ENCODE assay signal across 9 mouse cellular contexts in the genomic region with DNA sequence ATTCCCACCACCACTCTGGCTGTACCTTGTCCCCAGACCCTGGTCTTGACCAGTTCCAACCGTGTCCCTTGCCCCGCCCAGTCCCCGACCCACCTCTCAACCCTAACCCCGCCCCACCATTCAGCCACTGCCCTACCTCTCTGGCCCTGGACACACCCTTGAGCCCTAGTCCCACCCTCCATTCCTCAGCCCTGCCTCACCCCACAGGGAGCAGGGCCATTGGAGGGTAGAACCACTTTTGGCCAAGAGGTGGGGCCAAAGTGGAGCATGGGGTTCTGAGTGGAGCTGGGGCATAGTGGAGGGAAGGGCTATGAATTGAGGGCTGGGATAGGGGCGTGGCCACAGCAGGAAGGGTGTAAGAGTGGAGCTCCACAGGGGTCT. TPM values are rescaled to one million over a fixed set of nuclear protein-coding genes. Genes with fewer than 3 reads are reported as not detected.
A peak's percentile ranks its signal among the peaks of the same experiment; 100 is the strongest.
DNase-seq lines count a peak whose midpoint lies in the region; ATAC-seq and TF ChIP-seq lines count a peak whose summit lies in the region.
"Had no signal": no experiment of that assay in that cellular context is flagged by ENCODE, and none has a peak within 500 bp of the region (broad histone marks: within the 10 kb centered on the region; RNA-seq: fewer than 3 reads in every experiment).

No protein-coding gene starts in this region.

- no peak for TF ChIP-seq CTCF in hindbrain, postnatal 0 days (IDR thresholded peaks at IDR 0.05; ENCODE audit: low read depth)

- H3K9ac ChIP-seq in hindbrain, postnatal 0 days (replicated peaks; ENCODE audit: low read length) = no peak overlapping the region
- no peak overlapping the region for H3K9ac ChIP-seq in midbrain, embryonic 15.5 days

- no peaks in the 10 kb centered on the region for H3K9me3 ChIP-seq in hindbrain, postnatal 0 days (ENCODE audit: low read length)
- H3K9me3 ChIP-seq in midbrain, embryonic 15.5 days = no peaks in the 10 kb centered on the region

- WGBS in hindbrain, postnatal 0 days = under 1% methylated on average over 5 of the region's 5 CpGs
- 1% methylated on average over 5 of the region's 5 CpGs for WGBS in midbrain, embryonic 15.5 days

- H3K27me3 ChIP-seq in hindbrain, postnatal 0 days (ENCODE audit: insufficient read depth, low read length) = 0 out of 2 replicates have a peak, but pooled peaks cover 4% of the 10 kb centered on the region
- H3K27me3 ChIP-seq in midbrain, embryonic 15.5 days (replicated peaks) = peaks cover 39% of the 10 kb centered on the region

- H3K4me2 ChIP-seq in hindbrain, postnatal 0 days (ENCODE audit: low read depth, low read length) = no peak overlapping the region
- no peak overlapping the region for H3K4me2 ChIP-seq in midbrain, embryonic 15.5 days

- intact Hi-C loops in left cerebral cortex, postnatal 36 days (cut with DNase I) = no loop called here

- DNase-seq in gastrocnemius, postnatal 10 days = peak; percentile 3
- DNase-seq in gastrocnemius, postnatal 4 days (ENCODE audit: low spot score in 2 of 2) = no peak
- DNase-seq in right cerebral cortex, postnatal 25 days = peak; percentile 8
- no peak for DNase-seq in right cerebral cortex, postnatal 36 days (ENCODE audit: low spot score in 2 of 2)
- DNase-seq in hindbrain, postnatal 0 days (ENCODE audit: low spot score) = no peak
- no peak for DNase-seq in left cerebral cortex, postnatal 36 days (ENCODE audit: low spot score in 2 of 2)
- no peak for DNase-seq in gastrocnemius, adult 18-20 months (ENCODE audit: low spot score)

- no peak overlapping the region for H3K27ac ChIP-seq in hindbrain, postnatal 0 days
- no peak overlapping the region for H3K27ac ChIP-seq in midbrain, embryonic 15.5 days

- ATAC-seq in hindbrain, postnatal 0 days = 0 out of 2 replicates have a peak, but pooled peaks have one; percentile 1
- ATAC-seq in midbrain, embryonic 15.5 days (replicated peaks) = peak; percentile 8
- ATAC-seq: Patski had no signal

- peaks cover 12% of the 10 kb centered on the region; the same call in 1 of the 2 replicates for H3K36me3 ChIP-seq in hindbrain, postnatal 0 days (ENCODE audit: insufficient read depth, low read length)
- peaks cover 37% of the 10 kb centered on the region for H3K36me3 ChIP-seq in midbrain, embryonic 15.5 days (replicated peaks)

- no peak overlapping the region for H3K4me3 ChIP-seq in hindbrain, postnatal 0 days (ENCODE audit: low read length)
- H3K4me3 ChIP-seq in midbrain, embryonic 15.5 days = no peak overlapping the region

- no peaks in the 10 kb centered on the region for H3K4me1 ChIP-seq in hindbrain, postnatal 0 days (ENCODE audit: insufficient read depth, low read length)
- peaks cover 15% of the 10 kb centered on the region for H3K4me1 ChIP-seq in midbrain, embryonic 15.5 days

RNA-seq across cellular contexts. Expression of a gene that starts 9.8 kb away (rescaled TPM):
- total RNA-seq in gastrocnemius, postnatal 10 days (2021) = 100 to 1,000 TPM; 329 to 332 TPM
- total RNA-seq in gastrocnemius, postnatal 4 days (2021) = 100 to 1,000 TPM; 274 to 335 TPM
- total RNA-seq in hindbrain, postnatal 0 days (2014; rRNA removed) = 17.2 and 26.5 TPM in 2 replicates
- 33.8 and 34.6 TPM in 2 replicates for polyA plus RNA-seq in hindbrain, postnatal 0 days (2015; fragmentation: Nextera tagmentation; extraction: Ambion mirVana)
- polyA plus RNA-seq in midbrain, embryonic 15.5 days (2015; fragmentation: Nextera tagmentation; extraction: Ambion mirVana) = 18.1 and 22.8 TPM in 2 replicates
- total RNA-seq in left cerebral cortex, postnatal 36 days (2021) = 10 to 100 TPM; 87.9 to 96.9 TPM
- 100 to 1,000 TPM; 232 to 244 TPM for total RNA-seq in gastrocnemius, adult 18-20 months (2021)

RNA-seq across cellular contexts. Expression of a gene that starts 17.3 kb away (rescaled TPM):
- under 1 TPM; 0.38 to 0.99 TPM for total RNA-seq in gastrocnemius, postnatal 10 days (2021)
- total RNA-seq in gastrocnemius, postnatal 4 days (2021) = under 1 TPM; 0.47 to 0.52 TPM
- total RNA-seq in hindbrain, postnatal 0 days (2014; rRNA removed) = 93.9 and 128 TPM in 2 replicates
- polyA plus RNA-seq in hindbrain, postnatal 0 days (2015; fragmentation: Nextera tagmentation; extraction: Ambion mirVana) = 40.1 and 43.2 TPM in 2 replicates
- 106 and 109 TPM in 2 replicates for polyA plus RNA-seq in midbrain, embryonic 15.5 days (2015; fragmentation: Nextera tagmentation; extraction: Ambion mirVana)
- total RNA-seq in left cerebral cortex, postnatal 36 days (2021) = 100 to 1,000 TPM; 256 to 303 TPM
- under 1 TPM; 0.05 to 0.07 TPM for total RNA-seq in gastrocnemius, adult 18-20 months (2021)

RNA-seq across cellular contexts. Expression of a gene that starts 30.9 kb away (rescaled TPM):
- total RNA-seq in gastrocnemius, postnatal 10 days (2021) = 10 to 100 TPM; 45.9 to 48.2 TPM
- total RNA-seq in gastrocnemius, postnatal 4 days (2021) = 10 to 100 TPM; 59.3 to 61.3 TPM
- total RNA-seq in hindbrain, postnatal 0 days (2014; rRNA removed) = 124 and 170 TPM in 2 replicates
- polyA plus RNA-seq in hindbrain, postnatal 0 days (2015; fragmentation: Nextera tagmentation; extraction: Ambion mirVana) = 66.3 and 66.5 TPM in 2 replicates
- polyA plus RNA-seq in midbrain, embryonic 15.5 days (2015; fragmentation: Nextera tagmentation; extraction: Ambion mirVana) = 69.7 and 73.8 TPM in 2 replicates
- total RNA-seq in left cerebral cortex, postnatal 36 days (2021) = 10 to 100 TPM; 74.9 to 88.8 TPM
- total RNA-seq in gastrocnemius, adult 18-20 months (2021) = 10 to 100 TPM; 41.0 to 45.8 TPM

RNA-seq across cellular contexts. Expression of a gene that starts 34.7 kb away (rescaled TPM):
- total RNA-seq in gastrocnemius, postnatal 10 days (2021) = under 1 TPM; 0.56 to 0.61 TPM
- under 1 TPM; 0.37 to 0.54 TPM for total RNA-seq in gastrocnemius, postnatal 4 days (2021)
- 0.40 and 1.3 TPM in 2 replicates for total RNA-seq in hindbrain, postnatal 0 days (2014; rRNA removed)
- polyA plus RNA-seq in hindbrain, postnatal 0 days (2015; fragmentation: Nextera tagmentation; extraction: Ambion mirVana) = 0.38 and 0.40 TPM in 2 replicates
- polyA plus RNA-seq in midbrain, embryonic 15.5 days (2015; fragmentation: Nextera tagmentation; extraction: Ambion mirVana) = 0.71 and 1.2 TPM in 2 replicates
- total RNA-seq in left cerebral cortex, postnatal 36 days (2021) = under 1 TPM; 0.43 to 0.52 TPM
- total RNA-seq in gastrocnemius, adult 18-20 months (2021) = under 1 TPM; 0.71 to 0.78 TPM

RNA-seq across cellular contexts. Expression of a gene that starts 58.8 kb away (rescaled TPM):
- under 1 TPM; 0.47 to 0.77 TPM for total RNA-seq in gastrocnemius, postnatal 10 days (2021)
- 1 to 10 TPM; 1.1 to 1.8 TPM for total RNA-seq in gastrocnemius, postnatal 4 days (2021)
- total RNA-seq in hindbrain, postnatal 0 days (2014; rRNA removed) = 2.5 and 9.8 TPM in 2 replicates
- 1.2 and 1.9 TPM in 2 replicates for polyA plus RNA-seq in hindbrain, postnatal 0 days (2015; fragmentation: Nextera tagmentation; extraction: Ambion mirVana)
- polyA plus RNA-seq in midbrain, embryonic 15.5 days (2015; fragmentation: Nextera tagmentation; extraction: Ambion mirVana) = 0.96 and 1.1 TPM in 2 replicates
- total RNA-seq in left cerebral cortex, postnatal 36 days (2021) = 1 to 10 TPM; 2.3 to 3.1 TPM
- under 1 TPM; 0.53 to 0.57 TPM for total RNA-seq in gastrocnemius, adult 18-20 months (2021)
- polyA plus RNA-seq: Patski had no signal

Comparison
In these comparisons a context has a peak if more than half of its experiments do, and no peak if none do; other contexts are left out.
1. DNase-seq: peak in gastrocnemius, postnatal 10 days (single experiment) and right cerebral cortex, postnatal 25 days (single experiment); none in gastrocnemius, postnatal 4 days (0 of 2), right cerebral cortex, postnatal 36 days (0 of 2), hindbrain, postnatal 0 days (single experiment), left cerebral cortex, postnatal 36 days (0 of 2) and gastrocnemius, adult 18-20 months (single experiment).
2. RNA of a gene that starts 17.3 kb away (total RNA-seq): 256 to 303 TPM in left cerebral cortex, postnatal 36 days and 93.9 to 128 TPM in hindbrain, postnatal 0 days; 0.38 to 0.99 TPM in gastrocnemius, postnatal 10 days, 0.47 to 0.52 TPM in gastrocnemius, postnatal 4 days and 0.05 to 0.07 TPM in gastrocnemius, adult 18-20 months; every median in the first group is over 10 times any median in the second.